Mouse (Mus musculus) naive thymus-derived CD4-positive, alpha-beta T cell, adult 2 months (primary cell): ENCODE results near the gene Tsc22d3.

ENCODE experiments used
- DNase-seq: peaks from one replicate; pipeline ENCODE4 v3.0.0-alpha.2; 2011; ENCODE audit warnings: low read depth

Gene Tsc22d3

DNA sequence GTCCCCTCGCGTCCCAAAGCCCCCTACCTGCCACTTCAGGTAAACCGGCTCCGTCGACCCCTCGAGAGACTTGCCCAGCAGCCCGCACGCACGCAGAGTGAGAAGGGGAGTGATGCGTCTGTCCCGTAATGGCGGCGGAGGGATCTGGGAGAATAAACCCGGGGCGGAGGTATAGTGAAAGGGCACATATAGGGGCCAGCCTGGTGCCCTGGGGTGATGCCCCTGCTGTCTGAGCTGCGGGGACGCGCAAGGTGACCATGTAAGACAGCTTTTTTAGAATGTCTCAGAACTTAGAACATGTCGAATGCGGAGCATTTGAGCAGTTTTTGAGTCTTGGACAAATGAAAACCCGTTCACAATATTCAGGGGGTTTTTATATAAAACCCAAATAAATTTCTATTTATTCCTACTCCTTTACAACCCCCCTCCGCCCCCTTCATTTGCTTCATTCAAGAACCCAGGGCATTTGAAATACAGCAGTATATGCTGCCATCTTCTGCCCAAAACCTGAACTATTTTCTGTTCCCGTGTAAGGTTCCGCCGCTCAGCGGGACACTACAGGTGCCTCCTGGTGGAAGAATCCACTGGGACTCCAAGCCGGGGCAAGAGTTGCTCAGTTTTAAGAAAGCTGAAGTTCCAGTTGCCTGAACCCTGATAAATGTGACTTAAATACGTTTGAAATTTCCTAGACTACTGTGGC lies at the start of gene Tsc22d3:
Tsc22d3 (minus strand) TSS at position 250 of the 700 bp plus-strand sequence.
- DNase-seq: peak; percentile 79

GRCm38 (mm10) chrX:140639592-140639991 lies 39.1 kb upstream of the Tsc22d3 start:
- no peak for DNase-seq

DNA sequence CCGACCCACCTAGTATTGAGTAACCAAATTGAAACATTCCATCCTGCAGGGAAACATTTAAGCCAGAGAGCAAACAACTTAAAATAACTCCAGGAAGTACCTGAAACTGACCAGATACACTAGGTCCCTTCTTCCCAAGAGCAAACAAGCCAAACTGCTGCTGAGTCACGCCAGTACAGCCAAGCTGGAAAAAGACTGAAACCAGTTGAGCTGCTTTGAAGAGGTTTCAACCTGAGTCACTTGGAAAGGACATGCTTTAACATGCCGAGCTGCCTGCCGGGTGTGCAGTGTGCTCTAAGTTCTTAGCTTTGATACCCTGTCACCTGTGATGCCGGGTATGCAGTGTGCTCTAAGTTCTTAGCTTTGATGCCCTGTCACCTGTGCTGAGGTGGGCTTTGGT lies 37.6 kb upstream of the Tsc22d3 start:
- no peak for DNase-seq

GRCm38 (mm10) chrX:140624875-140625594 lies 24.6 kb upstream of the Tsc22d3 start:
- DNase-seq: no peak

- DNase-seq: no peak
These were observed 9.5 kb upstream of the Tsc22d3 start for GRCm38 (mm10) chrX:140609938-140610337.

DNA sequence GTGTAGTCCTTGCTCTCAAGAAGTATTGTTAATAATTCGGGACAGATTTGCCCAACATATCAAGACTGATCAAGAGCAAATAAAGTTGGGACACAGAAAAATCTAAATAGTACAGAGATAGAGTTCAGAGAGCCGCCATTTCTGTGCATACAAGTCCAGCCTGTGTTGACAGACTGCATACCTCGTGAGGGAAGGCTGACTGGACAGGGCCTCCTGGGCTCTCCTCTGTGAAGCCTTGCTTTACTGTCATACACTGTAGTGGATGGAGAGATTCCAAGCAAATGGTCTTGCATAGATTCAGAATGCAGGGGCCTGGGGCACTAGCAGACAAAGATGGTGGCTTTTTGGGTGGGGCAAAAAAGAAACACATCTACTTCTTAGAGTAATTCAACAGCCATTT lies 1.4 kb upstream of the Tsc22d3 start:
- no peak for DNase-seq

DNA sequence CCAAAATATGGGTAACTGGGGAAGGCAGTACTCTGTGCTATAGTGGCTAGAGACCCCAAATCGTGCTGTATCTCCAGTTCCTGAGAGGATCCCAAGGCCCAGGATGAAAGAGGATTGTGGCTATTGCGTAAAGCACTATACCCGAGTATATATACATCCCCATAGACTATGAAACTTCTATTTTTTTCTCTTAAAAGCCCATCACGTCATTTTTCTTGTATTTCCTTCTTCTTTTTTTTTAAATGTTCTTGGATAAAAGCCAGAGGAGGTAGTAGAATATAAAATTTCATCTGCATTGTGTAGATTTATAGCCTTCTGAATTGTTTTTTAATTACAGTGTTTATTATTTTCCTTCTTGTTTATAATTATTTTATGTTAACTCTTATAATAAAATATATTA lies 852 bp upstream of the Tsc22d3 start:
- DNase-seq: no peak

- peak; percentile 17 for DNase-seq
These were observed 674 bp downstream of the Tsc22d3 start for GRCm38 (mm10) chrX:140599561-140600409.

- peak; percentile 35 for DNase-seq
These were observed 1.5 kb downstream of the Tsc22d3 start for GRCm38 (mm10) chrX:140598850-140599560.

- DNase-seq: peak; percentile 3
These were observed 2.1 kb downstream of the Tsc22d3 start for GRCm38 (mm10) chrX:140598194-140598849.

- DNase-seq: no peak
These were observed 9.3 kb downstream of the Tsc22d3 start for GRCm38 (mm10) chrX:140591176-140591575.

DNA sequence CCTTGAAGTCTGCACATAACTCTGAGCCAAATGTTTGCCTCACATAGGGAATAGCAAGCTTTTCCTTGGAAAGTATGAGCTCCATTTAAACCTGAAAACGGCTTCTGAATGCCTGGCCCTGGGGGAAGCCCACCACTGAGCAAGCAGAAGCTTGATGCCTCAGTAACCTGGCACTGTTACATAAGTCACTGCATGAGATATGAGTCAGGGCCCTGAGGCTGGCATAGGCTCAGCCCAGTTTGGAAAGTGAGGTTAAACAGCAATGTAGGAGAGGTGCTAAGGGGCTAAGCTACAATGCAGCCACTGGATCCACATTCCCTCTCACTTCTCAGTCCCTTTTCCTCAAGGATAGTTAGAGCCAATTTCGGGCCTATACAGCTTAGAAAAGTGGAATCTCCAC lies 10.3 kb downstream of the Tsc22d3 start:
- no peak for DNase-seq

DNA sequence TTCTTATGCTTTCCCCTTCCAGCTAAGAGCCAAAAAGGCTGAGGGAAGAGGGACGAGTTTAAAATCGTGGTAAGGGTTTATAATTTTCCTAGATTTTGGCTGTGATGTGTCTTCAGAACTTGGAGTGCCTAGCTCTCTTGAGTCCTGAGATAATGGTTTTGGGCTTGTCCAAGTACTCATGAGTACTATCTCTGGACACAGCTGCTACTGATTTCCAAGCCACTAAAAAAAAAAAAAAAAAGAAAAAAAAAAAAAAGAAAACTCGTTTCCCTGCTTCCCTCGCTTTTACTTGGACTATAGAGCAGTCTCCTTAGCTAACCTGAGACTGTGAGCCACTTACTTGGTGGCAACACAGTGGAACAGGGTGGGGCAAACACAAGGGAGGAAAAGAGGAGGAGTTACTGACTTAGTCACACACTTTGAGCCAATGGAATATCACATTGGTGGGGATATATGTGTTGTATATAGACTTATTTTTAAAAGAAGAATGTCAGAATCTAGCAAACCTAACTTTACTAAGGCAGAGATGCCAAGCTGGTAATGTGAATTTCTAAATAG lies 11.2 kb downstream of the Tsc22d3 start:
- DNase-seq: no peak

- DNase-seq: no peak
These were observed 11.9 kb downstream of the Tsc22d3 start for GRCm38 (mm10) chrX:140588534-140588933.

DNA sequence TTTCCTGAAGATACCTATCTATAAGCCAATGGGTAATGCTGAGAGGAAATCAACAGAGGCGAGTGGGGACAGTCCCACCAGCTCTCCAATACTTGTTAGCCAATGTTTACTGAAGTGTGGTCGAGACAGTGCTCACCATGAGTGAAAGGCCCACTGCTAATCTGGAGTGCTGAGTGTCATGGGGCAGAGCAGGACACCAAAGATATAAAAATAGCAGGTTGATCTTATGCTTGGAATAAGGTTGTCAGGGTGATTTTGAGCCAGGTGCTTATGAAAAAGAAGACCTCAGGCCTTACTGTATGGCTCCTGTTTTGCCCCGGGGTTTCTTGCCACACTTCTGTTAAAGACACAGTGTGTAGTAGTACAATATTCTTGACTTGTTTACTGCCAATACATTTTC lies 20.0 kb downstream of the Tsc22d3 start:
- no peak for DNase-seq

DNA sequence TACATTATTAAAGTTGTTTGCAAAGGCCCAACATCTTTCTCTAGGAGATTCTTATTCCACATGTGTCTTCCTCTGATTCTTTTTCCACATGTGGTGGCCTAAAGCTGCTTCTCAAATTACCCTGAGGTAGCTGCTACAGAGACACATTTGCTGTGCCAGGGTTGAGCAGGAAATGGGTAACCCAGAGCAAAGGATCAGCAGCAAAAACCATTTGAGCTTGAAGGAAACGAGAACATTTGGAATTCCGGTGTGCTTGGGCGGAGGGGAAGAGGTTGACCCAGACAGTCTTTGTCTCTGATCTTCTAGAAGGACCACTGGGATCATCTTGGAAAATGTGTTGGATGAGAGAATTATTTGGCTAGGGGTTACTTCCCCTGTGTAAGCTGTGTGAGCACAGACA lies 24.8 kb downstream of the Tsc22d3 start:
- no peak for DNase-seq

DNA sequence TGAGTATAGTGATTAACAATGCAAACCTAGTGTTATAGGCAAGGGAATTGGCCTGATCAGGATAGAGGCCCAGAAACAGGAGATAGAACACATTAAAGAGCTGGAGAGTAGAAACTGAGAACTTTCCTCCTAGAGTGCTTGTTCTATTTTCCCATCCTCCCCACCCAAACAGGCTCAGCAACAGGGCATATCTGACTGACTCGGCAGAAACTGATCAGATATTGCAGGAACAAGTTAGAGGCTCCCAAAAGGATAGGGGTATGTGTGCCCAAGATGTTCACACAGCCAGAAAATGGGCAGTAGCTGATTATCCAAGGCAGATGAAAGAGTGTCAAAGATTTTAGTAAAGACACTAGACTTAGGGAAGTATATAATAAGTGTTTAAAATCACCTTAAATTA lies 25.3 kb downstream of the Tsc22d3 start:
- DNase-seq: no peak

DNA sequence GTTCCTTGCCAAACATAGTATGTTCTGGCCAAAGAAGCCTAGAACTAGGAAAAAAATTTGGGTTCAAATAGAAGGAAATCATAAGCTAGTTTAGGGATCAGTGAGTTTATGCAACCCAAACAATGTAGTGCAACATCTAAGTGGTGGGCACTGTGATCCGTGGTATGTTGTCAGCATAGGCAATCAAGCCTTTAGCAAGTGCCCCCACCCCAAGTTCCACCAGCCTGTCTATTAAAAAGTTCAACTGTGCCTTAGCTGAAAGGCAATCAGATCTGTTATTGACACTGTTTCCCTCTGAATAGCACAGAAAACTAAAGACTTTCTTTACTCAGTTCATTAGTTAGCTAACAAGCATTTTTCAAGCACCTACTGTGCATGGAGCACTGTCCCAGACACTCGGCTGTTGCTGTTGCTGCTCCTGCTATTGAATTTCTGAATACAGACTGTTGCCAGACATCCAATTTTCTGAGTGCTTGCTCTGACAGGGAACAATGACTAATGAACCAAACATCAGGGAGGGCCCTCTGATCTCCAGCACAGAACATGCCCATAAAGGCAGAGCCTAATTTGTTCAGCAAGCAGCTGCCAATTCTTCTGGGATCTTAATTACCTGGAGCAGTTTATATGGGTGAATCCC lies 27.6 kb downstream of the Tsc22d3 start:
- DNase-seq: no peak

- no peak for DNase-seq
These were observed 30.9 kb downstream of the Tsc22d3 start for GRCm38 (mm10) chrX:140569595-140569994.

DNA sequence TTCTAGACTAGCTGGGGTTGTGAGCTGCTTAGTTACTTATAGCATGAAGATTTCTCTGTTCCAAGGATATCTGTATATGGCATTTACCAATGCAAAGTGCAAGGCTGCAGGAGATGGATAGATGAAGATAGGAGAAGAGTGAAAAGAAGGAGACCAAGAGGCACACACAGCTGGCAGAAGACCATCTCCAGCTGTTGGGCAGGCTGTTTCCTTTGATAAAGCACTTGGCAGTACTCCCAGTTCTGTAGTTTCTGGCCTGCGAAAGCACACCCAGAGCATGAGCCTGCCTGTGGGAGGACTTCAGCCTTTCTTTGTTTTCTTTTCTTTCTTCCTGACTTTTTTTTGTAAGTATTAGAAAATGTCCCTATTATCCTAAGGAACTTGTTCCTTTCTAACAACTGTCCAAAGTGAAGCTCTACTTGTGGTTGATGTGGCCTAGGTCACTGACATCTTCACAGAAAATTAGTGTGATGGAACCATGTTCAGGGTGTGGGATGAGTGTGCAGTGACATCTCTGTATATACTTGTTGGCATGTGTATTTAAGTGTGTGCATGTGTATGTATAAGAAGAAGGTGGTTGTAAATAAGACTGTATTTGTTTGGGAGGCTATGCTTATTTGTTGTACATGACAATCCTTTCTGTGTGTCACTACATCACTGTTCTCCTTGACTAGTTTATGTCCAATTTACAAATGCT lies 32.6 kb downstream of the Tsc22d3 start:
- no peak for DNase-seq
